Mouse (Mus musculus): ENCODE results near the gene Cd33. TPM values are rescaled to one million over a fixed set of nuclear protein-coding genes. Genes with fewer than 3 reads are reported as not detected.

Cd33 gene
- polyA plus RNA-seq, 1 experiment from 2014 or later: 2.2 TPM

DNA sequence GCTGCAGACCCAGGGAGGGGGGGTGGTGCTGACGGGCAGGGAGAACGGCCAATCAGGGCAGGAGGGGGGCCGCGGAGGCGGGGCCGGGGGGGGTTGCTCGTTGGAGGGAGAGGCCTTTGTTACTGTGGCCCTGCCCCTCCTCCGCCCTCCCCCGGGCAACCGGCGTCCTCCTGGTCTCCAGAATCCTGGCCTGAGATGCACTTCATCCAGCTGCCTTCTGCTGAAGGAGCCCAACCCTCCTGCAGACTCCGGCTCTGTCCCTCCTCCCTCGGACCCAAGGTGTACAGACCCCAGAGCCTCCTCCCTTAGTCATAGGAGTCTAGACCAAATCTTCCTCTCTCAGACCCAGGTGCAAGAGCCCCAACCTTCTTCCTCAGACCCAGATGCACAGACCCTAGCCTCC is 54.0 kb downstream of the Cd33 start:
- H3K4me2 ChIP-seq (ENCODE audit: low read depth, low read length): peak overlapping the region; percentile 75
- ATAC-seq (ENCODE audit: low read depth): peak; percentile 82
- H3K4me3 ChIP-seq (ENCODE audit: low read length): peak overlapping the region; percentile 50
- peaks cover 6% of the 10 kb centered on the region; the same call in 1 of the 2 replicates for H3K27me3 ChIP-seq (ENCODE audit: control insufficient read depth, insufficient read depth, low read depth, low read length)
- 1% methylated on average over 7 of the region's 13 CpGs for WGBS
- no peak overlapping the region for H3K27ac ChIP-seq (ENCODE audit: low read length)
- peak overlapping the region; percentile 62 for H3K9ac ChIP-seq (ENCODE audit: low read length)
- no peaks in the 10 kb centered on the region for H3K9me3 ChIP-seq (ENCODE audit: control insufficient read depth, low read length)
- H3K4me1 ChIP-seq (replicated peaks; ENCODE audit: control insufficient read depth, insufficient read depth, low read length): peaks cover 2% of the 10 kb centered on the region; the same call in 1 of the 2 replicates
- no peaks in the 10 kb centered on the region for H3K36me3 ChIP-seq (ENCODE audit: control insufficient read depth, insufficient read depth, low read length)

DNA sequence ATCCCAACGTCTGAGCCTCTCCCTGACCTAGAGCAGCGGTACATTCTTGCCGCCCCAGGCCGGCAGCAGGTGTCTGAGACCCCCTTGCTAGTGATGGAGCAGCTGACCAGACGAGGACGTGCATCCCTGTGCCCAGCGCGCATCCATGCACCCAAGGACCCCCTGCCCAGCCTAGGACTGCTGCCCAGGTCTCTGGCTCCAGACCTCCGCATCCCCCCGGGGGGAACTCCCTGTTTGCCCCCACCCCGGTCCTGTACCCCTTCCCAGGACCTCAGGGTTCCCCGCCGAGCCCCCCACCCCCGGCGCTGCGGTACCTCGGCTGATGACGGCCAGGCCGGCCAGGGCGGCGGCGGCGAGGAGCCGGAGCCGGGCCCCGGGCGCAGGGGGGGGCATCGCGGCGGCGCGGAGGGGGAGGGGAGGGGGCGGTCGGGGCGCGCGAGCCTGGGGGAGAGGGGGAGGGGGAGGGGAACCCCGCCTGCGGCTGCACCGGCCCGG is 54.5 kb downstream of the Cd33 start, which contains the start of gene Iglon5:
Iglon5 (minus strand) TSS at position 445 of the 495 bp plus-strand sequence.
- ATAC-seq (ENCODE audit: low read depth): peak; percentile 34; the same call in 1 of the 2 replicates
- H3K36me3 ChIP-seq (ENCODE audit: control insufficient read depth, insufficient read depth, low read length): no peaks in the 10 kb centered on the region
- peaks cover 6% of the 10 kb centered on the region; the same call in 1 of the 2 replicates for H3K27me3 ChIP-seq (ENCODE audit: control insufficient read depth, insufficient read depth, low read depth, low read length)
- H3K4me2 ChIP-seq (ENCODE audit: low read depth, low read length): peak within 1 kb of the TSS; percentile 75
- WGBS: 3% methylated on average over 14 of the region's 41 CpGs
- H3K27ac ChIP-seq (ENCODE audit: low read length): no peak within 1 kb of the TSS
- H3K4me3 ChIP-seq (ENCODE audit: low read length): peak within 1 kb of the TSS; percentile 50
- H3K4me1 ChIP-seq (replicated peaks; ENCODE audit: control insufficient read depth, insufficient read depth, low read length): peaks cover 2% of the 10 kb centered on the region; the same call in 1 of the 2 replicates
- no peaks in the 10 kb centered on the region for H3K9me3 ChIP-seq (ENCODE audit: control insufficient read depth, low read length)
- H3K9ac ChIP-seq (ENCODE audit: low read length): peak within 1 kb of the TSS; percentile 62

- Histone ChIP-seq H3K9me3 (ENCODE audit: control insufficient read depth, low read length) (no peaks in the 10 kb centered on the region), H3K4me3 (ENCODE audit: low read length) (no peak overlapping the region), H3K9ac (ENCODE audit: low read length) (no peak overlapping the region), H3K4me2 (ENCODE audit: low read depth, low read length) (no peak overlapping the region), H3K27me3 (ENCODE audit: control insufficient read depth, insufficient read depth, low read depth, low read length) (peaks cover 6% of the 10 kb centered on the region; the same call in 1 of the 2 replicates), H3K27ac (ENCODE audit: low read length) (no peak overlapping the region), H3K36me3 (ENCODE audit: control insufficient read depth, insufficient read depth, low read length) (no peaks in the 10 kb centered on the region), H3K4me1 (replicated peaks; ENCODE audit: control insufficient read depth, insufficient read depth, low read length) (peaks cover 2% of the 10 kb centered on the region; the same call in 1 of the 2 replicates)
- no peak for ATAC-seq (ENCODE audit: low read depth)
- WGBS: 30% methylated on average over 5 of the region's 5 CpGs
Measured at GRCm38 (mm10) chr7:43488646-43489045, 55.6 kb downstream of the Cd33 start.

- 4% methylated on average over 10 of the region's 10 CpGs for WGBS
- ATAC-seq (ENCODE audit: low read depth): peak; percentile 39; the same call in 1 of the 2 replicates
- Histone ChIP-seq H3K27me3 (ENCODE audit: control insufficient read depth, insufficient read depth, low read depth, low read length) (no peaks in the 10 kb centered on the region), H3K4me2 (ENCODE audit: low read depth, low read length) (no peak overlapping the region), H3K4me3 (ENCODE audit: low read length) (no peak overlapping the region), H3K9me3 (ENCODE audit: control insufficient read depth, low read length) (no peaks in the 10 kb centered on the region), H3K9ac (ENCODE audit: low read length) (no peak overlapping the region), H3K27ac (ENCODE audit: low read length) (no peak overlapping the region), H3K36me3 (ENCODE audit: control insufficient read depth, insufficient read depth, low read length) (no peaks in the 10 kb centered on the region), H3K4me1 (replicated peaks; ENCODE audit: control insufficient read depth, insufficient read depth, low read length) (0 out of 2 replicates have a peak, but pooled peaks cover 4% of the 10 kb centered on the region)
Measured at GRCm38 (mm10) chr7:43483236-43483635, 61.0 kb downstream of the Cd33 start.

DNA sequence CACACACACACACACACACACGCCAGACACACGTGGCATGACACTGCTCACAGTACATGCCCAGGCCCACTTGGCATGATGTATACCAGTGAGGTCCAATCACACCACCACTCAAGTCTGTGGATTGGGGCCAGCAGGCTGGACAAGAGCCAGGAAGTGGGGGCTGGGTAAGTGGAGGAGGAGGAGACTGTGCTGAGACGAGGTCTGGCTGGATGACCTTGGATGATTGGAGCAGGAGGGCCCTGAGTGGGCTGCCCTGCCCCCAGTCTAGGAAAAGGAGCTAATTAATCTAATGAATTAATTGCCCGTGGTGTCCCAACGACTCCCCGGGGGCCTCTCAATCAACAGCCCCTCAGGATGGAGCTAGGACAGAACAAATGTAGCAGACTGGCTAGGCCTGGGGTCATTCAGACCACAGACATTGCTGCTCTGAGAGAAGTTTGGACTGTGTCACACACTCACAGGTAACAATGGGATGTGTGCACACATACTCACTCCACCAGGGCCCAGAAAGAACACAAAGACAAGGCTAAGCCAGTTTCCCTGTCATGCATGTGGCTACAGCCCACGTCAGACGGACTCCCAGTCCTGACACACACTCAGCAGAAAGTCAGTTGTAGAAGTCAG is 62.0 kb downstream of the Cd33 start:
- 0 out of 2 replicates have a peak, but pooled peaks cover 4% of the 10 kb centered on the region for H3K4me1 ChIP-seq (replicated peaks; ENCODE audit: control insufficient read depth, insufficient read depth, low read length)
- 38% methylated on average over 8 of the region's 8 CpGs for WGBS
- peak; percentile 68 for ATAC-seq (ENCODE audit: low read depth)
- H3K36me3 ChIP-seq (ENCODE audit: control insufficient read depth, insufficient read depth, low read length): no peaks in the 10 kb centered on the region
- no peak overlapping the region for H3K9ac ChIP-seq (ENCODE audit: low read length)
- H3K27me3 ChIP-seq (ENCODE audit: control insufficient read depth, insufficient read depth, low read depth, low read length): peaks cover 3% of the 10 kb centered on the region
- no peak overlapping the region for H3K4me2 ChIP-seq (ENCODE audit: low read depth, low read length)
- H3K9me3 ChIP-seq (ENCODE audit: control insufficient read depth, low read length): no peaks in the 10 kb centered on the region
- H3K4me3 ChIP-seq (ENCODE audit: low read length): no peak overlapping the region
- no peak overlapping the region for H3K27ac ChIP-seq (ENCODE audit: low read length)

DNA sequence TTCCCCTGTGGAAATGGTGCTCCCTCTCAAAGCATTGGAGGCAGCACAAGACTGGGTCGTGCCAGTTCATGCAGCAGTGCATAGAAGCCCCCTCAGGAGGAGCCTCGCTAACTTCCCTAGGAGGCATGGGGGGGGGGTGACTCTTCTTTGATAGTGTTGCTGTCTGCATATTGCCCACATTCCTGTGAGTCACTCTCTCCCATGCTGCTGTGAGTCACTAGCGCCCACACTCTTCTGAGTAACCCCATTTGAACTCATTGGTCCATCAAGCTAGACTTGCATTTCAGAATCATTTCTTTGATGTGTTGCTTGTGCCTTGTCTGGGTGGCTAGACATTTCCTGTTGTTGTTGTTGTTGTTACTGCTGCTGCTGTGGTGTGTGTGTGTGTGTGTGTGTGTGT is 63.0 kb downstream of the Cd33 start:
- H3K4me2 ChIP-seq (ENCODE audit: low read depth, low read length): no peak overlapping the region
- ATAC-seq (ENCODE audit: low read depth): no peak
- H3K36me3 ChIP-seq (ENCODE audit: control insufficient read depth, insufficient read depth, low read length): no peaks in the 10 kb centered on the region
- 0 out of 2 replicates have a peak, but pooled peaks cover 4% of the 10 kb centered on the region for H3K4me1 ChIP-seq (replicated peaks; ENCODE audit: control insufficient read depth, insufficient read depth, low read length)
- H3K9ac ChIP-seq (ENCODE audit: low read length): no peak overlapping the region
- peaks cover 13% of the 10 kb centered on the region for H3K27me3 ChIP-seq (ENCODE audit: control insufficient read depth, insufficient read depth, low read depth, low read length)
- no peaks in the 10 kb centered on the region for H3K9me3 ChIP-seq (ENCODE audit: control insufficient read depth, low read length)
- H3K4me3 ChIP-seq (ENCODE audit: low read length): no peak overlapping the region
- 57% methylated on average over 3 of the region's 3 CpGs for WGBS
- no peak overlapping the region for H3K27ac ChIP-seq (ENCODE audit: low read length)

GRCm38 (mm10) chr7:43476376-43476775 is 67.9 kb downstream of the Cd33 start:
- no peaks in the 10 kb centered on the region for H3K9me3 ChIP-seq (ENCODE audit: control insufficient read depth, low read length)
- H3K4me3 ChIP-seq (ENCODE audit: low read length): no peak overlapping the region
- H3K9ac ChIP-seq (ENCODE audit: low read length): no peak overlapping the region
- H3K4me1 ChIP-seq (replicated peaks; ENCODE audit: control insufficient read depth, insufficient read depth, low read length): no peaks in the 10 kb centered on the region
- ATAC-seq (ENCODE audit: low read depth): no peak
- H3K4me2 ChIP-seq (ENCODE audit: low read depth, low read length): no peak overlapping the region
- H3K27me3 ChIP-seq (ENCODE audit: control insufficient read depth, insufficient read depth, low read depth, low read length): peaks cover 24% of the 10 kb centered on the region
- H3K27ac ChIP-seq (ENCODE audit: low read length): no peak overlapping the region
- no peaks in the 10 kb centered on the region for H3K36me3 ChIP-seq (ENCODE audit: control insufficient read depth, insufficient read depth, low read length)
- WGBS: 4% methylated on average over 13 of the region's 13 CpGs

- Histone ChIP-seq H3K4me1 (replicated peaks; ENCODE audit: control insufficient read depth, insufficient read depth, low read length) (no peaks in the 10 kb centered on the region), H3K27ac (ENCODE audit: low read length) (no peak overlapping the region), H3K4me2 (ENCODE audit: low read depth, low read length) (no peak overlapping the region), H3K36me3 (ENCODE audit: control insufficient read depth, insufficient read depth, low read length) (no peaks in the 10 kb centered on the region), H3K27me3 (ENCODE audit: control insufficient read depth, insufficient read depth, low read depth, low read length) (peaks cover 24% of the 10 kb centered on the region), H3K4me3 (ENCODE audit: low read length) (no peak overlapping the region), H3K9me3 (ENCODE audit: control insufficient read depth, low read length) (no peaks in the 10 kb centered on the region), H3K9ac (ENCODE audit: low read length) (no peak overlapping the region)
- WGBS: 11% methylated on average over 23 of the region's 23 CpGs
- ATAC-seq (ENCODE audit: low read depth): no peak; the same call in 1 of the 2 replicates
Measured at GRCm38 (mm10) chr7:43475706-43476105, 68.5 kb downstream of the Cd33 start.

All from lung, embryonic 16.5 days (tissue).